Mouse (Mus musculus) testis, postnatal 14 days (tissue): ENCODE measurements around the gene Slc24a3.

Experiments used
- DNase-seq: peaks from one replicate; pipeline ENCODE4 v3.0.0; 2021; ENCODE audit warnings: low spot score

The Slc24a3 gene

GRCm38 (mm10) chr2:145363604-145364003, 196.1 kb downstream of the Slc24a3 start:
- DNase-seq = no peak

GRCm38 (mm10) chr2:145368701-145369100, 201.1 kb downstream of the Slc24a3 start:
- no peak for DNase-seq

- no peak for DNase-seq
Measured at GRCm38 (mm10) chr2:145370795-145371194, 203.2 kb downstream of the Slc24a3 start.

- DNase-seq = no peak
Measured at GRCm38 (mm10) chr2:145373803-145374202, 206.2 kb downstream of the Slc24a3 start.

- no peak for DNase-seq
Measured at GRCm38 (mm10) chr2:145382908-145383770, 215.6 kb downstream of the Slc24a3 start.

- DNase-seq = no peak
Measured at GRCm38 (mm10) chr2:145384221-145384620, 216.7 kb downstream of the Slc24a3 start.

GRCm38 (mm10) chr2:145385220-145385619, 217.7 kb downstream of the Slc24a3 start:
- DNase-seq = no peak

- no peak for DNase-seq
Measured at GRCm38 (mm10) chr2:145385773-145386172, 218.2 kb downstream of the Slc24a3 start.

GRCm38 (mm10) chr2:145395804-145396203, 228.2 kb downstream of the Slc24a3 start:
- no peak for DNase-seq

GRCm38 (mm10) chr2:145396579-145396978, 229.0 kb downstream of the Slc24a3 start:
- no peak for DNase-seq

GRCm38 (mm10) chr2:145397456-145398206, 230.1 kb downstream of the Slc24a3 start:
- no peak for DNase-seq

- DNase-seq = no peak
Measured at GRCm38 (mm10) chr2:145401240-145401805, 233.8 kb downstream of the Slc24a3 start.

GRCm38 (mm10) chr2:145401996-145402395, 234.4 kb downstream of the Slc24a3 start:
- no peak for DNase-seq

GRCm38 (mm10) chr2:145404818-145405531, 237.4 kb downstream of the Slc24a3 start:
- DNase-seq = no peak

GRCm38 (mm10) chr2:145405746-145406145, 238.2 kb downstream of the Slc24a3 start:
- no peak for DNase-seq

- DNase-seq = no peak
Measured at GRCm38 (mm10) chr2:145417738-145418137, 250.2 kb downstream of the Slc24a3 start.

- no peak for DNase-seq
Measured at GRCm38 (mm10) chr2:145419078-145419477, 251.5 kb downstream of the Slc24a3 start.

- no peak for DNase-seq
Measured at GRCm38 (mm10) chr2:145420967-145421888, 253.7 kb downstream of the Slc24a3 start.

- no peak for DNase-seq
Measured at GRCm38 (mm10) chr2:145421889-145422212, 254.3 kb downstream of the Slc24a3 start.

- DNase-seq = no peak
Measured at GRCm38 (mm10) chr2:145429982-145430381, 262.4 kb downstream of the Slc24a3 start.

GRCm38 (mm10) chr2:145434068-145434467, 266.5 kb downstream of the Slc24a3 start:
- DNase-seq = no peak
